Mouse (Mus musculus): ENCODE data around the gene 4930562C15Rik. TPM values are rescaled to one million over a fixed set of nuclear protein-coding genes. Genes with fewer than 3 reads are reported as not detected.

The 4930562C15Rik gene
- polyA plus RNA-seq, 1 experiment, result not detected

DNA sequence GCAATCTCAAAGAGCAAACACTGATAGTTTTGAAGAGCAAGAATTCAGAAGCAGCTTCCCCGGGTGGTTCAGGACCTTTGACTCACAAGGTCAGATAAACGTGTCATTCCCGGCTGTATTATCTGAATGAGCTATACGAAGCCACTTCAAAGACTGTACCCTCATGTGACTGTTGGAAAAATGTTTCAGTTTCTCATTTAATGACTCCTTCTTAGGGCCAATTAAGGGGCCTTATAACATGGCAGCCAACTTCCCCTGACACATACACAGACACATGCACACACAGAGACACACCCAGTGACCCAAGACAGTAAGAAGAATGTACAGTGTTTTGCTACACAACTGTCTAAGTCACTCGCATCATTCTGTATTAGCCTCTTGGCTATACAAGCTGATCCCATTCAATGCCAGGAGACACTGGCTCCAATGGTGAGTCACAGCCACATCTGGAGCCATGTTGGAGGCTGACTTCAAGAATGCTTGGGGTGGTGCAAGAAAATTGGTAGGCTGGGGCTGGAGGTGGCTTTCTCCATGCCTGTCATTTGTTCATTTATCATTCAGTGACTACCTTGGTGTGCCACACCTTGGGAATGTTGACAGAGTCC is 19.9 kb downstream of the 4930562C15Rik start:
- Histone ChIP-seq H3K4me1 (ENCODE audit: control insufficient read depth, insufficient read depth, insufficient read length) (no peaks in the 10 kb centered on the region), H3K27ac (ENCODE audit: insufficient read depth, low read length) (no peak overlapping the region), H3K36me3 (ENCODE audit: control insufficient read depth, insufficient read depth, low read length) (no peaks in the 10 kb centered on the region), H3K27me3 (ENCODE audit: control insufficient read depth, insufficient read depth, low read length) (no peaks in the 10 kb centered on the region), H3K4me3 (ENCODE audit: extremely low read depth, insufficient read depth, insufficient read length) (no peak overlapping the region)
- TF ChIP-seq POLR2A (IDR thresholded peaks at IDR 0.05; ENCODE audit: low read depth, low read length) (no peak), CTCF (IDR thresholded peaks at IDR 0.05; ENCODE audit: extremely low read depth, insufficient read depth, insufficient read length, insufficient replicate concordance) (no peak)
- no peak for DNase-seq (ENCODE audit: low read depth in 1 of 2, low spot score in 2 of 2)
- 83% methylated on average over 5 of the region's 5 CpGs for WGBS

DNA sequence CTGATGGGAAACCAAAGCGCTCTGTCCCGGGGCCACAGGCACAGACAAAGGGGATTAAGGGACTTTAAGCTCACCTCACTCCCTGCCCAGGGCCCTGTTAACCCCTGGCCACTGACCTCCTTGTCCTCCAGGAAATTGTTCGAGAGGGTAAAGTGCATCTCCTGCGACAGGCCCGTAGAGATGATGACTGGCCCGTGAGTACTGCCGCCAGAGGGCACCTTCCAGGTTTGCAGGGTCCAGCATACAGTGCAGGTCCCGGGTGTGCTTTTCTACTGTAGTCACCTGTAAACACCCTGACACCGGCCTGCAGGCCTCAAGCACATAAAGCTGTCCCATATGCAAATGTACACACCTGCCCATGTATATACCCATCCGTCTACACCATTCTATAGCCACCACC is 26.2 kb downstream of the 4930562C15Rik start:
- WGBS, result 56% methylated on average over 10 of the region's 10 CpGs
- no peak for DNase-seq (ENCODE audit: low read depth in 1 of 2, low spot score in 2 of 2)
- Histone ChIP-seq H3K4me3 (ENCODE audit: extremely low read depth, insufficient read depth, insufficient read length) (no peak overlapping the region), H3K4me1 (ENCODE audit: control insufficient read depth, insufficient read depth, insufficient read length) (no peaks in the 10 kb centered on the region), H3K27ac (ENCODE audit: insufficient read depth, low read length) (no peak overlapping the region), H3K36me3 (ENCODE audit: control insufficient read depth, insufficient read depth, low read length) (no peaks in the 10 kb centered on the region), H3K27me3 (ENCODE audit: control insufficient read depth, insufficient read depth, low read length) (no peaks in the 10 kb centered on the region)
- no peak for TF ChIP-seq POLR2A (IDR thresholded peaks at IDR 0.05; ENCODE audit: low read depth, low read length)
- TF ChIP-seq CTCF (IDR thresholded peaks at IDR 0.05; ENCODE audit: extremely low read depth, insufficient read depth, insufficient read length, insufficient replicate concordance), result peak; percentile 17; the same call in 1 of the 2 replicates

DNA sequence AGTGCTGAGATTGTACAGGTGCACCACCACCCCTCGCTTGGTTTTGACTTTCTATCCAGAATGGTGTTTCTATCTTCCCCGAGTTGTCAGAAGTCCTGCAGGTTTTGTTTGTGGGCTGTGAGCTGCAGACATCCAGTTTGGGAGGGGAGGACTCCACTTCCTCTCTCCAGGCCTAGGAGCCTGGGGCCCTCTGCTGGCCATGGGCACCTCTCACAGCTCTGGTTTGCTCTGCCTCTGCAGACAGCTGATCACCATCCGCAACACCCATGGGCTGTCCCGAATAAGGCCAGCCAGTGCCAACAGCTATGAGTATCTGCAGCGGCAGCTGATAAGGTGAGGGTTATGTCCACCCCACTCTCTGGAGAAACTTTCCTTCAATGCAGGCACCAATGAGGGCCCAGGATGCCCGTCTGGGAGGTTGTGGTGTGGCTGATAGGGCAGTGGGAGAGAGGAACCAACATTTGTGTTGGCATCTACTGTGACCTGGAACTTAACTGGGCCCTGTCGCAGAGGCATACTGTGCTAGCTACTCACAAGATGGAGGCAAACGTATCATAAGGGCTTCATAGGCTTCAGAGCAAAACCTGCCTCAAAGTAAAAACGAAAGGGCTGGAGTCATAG is 27.8 kb downstream of the 4930562C15Rik start:
- no peak for TF ChIP-seq POLR2A (IDR thresholded peaks at IDR 0.05; ENCODE audit: low read depth, low read length)
- TF ChIP-seq CTCF (IDR thresholded peaks at IDR 0.05; ENCODE audit: extremely low read depth, insufficient read depth, insufficient read length, insufficient replicate concordance), result peak; percentile 91
- WGBS, result 37% methylated on average over 9 of the region's 9 CpGs
- Histone ChIP-seq H3K36me3 (ENCODE audit: control insufficient read depth, insufficient read depth, low read length) (no peaks in the 10 kb centered on the region), H3K4me3 (ENCODE audit: extremely low read depth, insufficient read depth, insufficient read length) (no peak overlapping the region), H3K27me3 (ENCODE audit: control insufficient read depth, insufficient read depth, low read length) (no peaks in the 10 kb centered on the region), H3K4me1 (ENCODE audit: control insufficient read depth, insufficient read depth, insufficient read length) (no peaks in the 10 kb centered on the region), H3K27ac (ENCODE audit: insufficient read depth, low read length) (no peak overlapping the region)
- peak in 1 of 2 experiments; percentile 68 for DNase-seq (ENCODE audit: low read depth in 1 of 2, low spot score in 2 of 2)

DNA sequence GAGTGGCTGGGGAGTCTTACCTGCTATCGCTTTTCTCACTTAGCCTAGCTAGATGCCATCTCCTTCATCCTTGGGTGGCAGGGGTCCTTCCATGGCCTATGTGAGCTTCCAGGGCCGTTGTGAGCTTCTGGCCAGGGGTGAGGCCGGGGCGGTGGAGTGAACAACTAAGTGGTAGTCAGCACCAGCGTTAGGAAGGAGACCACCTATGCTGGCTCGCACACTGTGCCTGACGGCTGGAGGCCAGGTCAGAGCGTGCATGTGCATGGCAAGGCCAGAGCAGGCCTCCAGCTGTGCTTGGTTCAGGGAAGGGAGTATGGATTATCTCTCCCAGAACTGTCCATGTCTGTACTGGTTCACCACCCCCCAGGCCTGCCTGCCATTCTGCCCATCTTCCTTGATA is 28.5 kb downstream of the 4930562C15Rik start:
- Histone ChIP-seq H3K4me1 (ENCODE audit: control insufficient read depth, insufficient read depth, insufficient read length) (no peaks in the 10 kb centered on the region), H3K27me3 (ENCODE audit: control insufficient read depth, insufficient read depth, low read length) (no peaks in the 10 kb centered on the region), H3K27ac (ENCODE audit: insufficient read depth, low read length) (no peak overlapping the region), H3K4me3 (ENCODE audit: extremely low read depth, insufficient read depth, insufficient read length) (no peak overlapping the region), H3K36me3 (ENCODE audit: control insufficient read depth, insufficient read depth, low read length) (no peaks in the 10 kb centered on the region)
- 89% methylated on average over 8 of the region's 8 CpGs for whole genome bisulfite sequencing
- DNase-seq (ENCODE audit: low read depth in 1 of 2, low spot score in 2 of 2), result no peak
- no peak for TF ChIP-seq CTCF (IDR thresholded peaks at IDR 0.05; ENCODE audit: extremely low read depth, insufficient read depth, insufficient read length, insufficient replicate concordance)
- TF ChIP-seq POLR2A (IDR thresholded peaks at IDR 0.05; ENCODE audit: low read depth, low read length), result no peak

DNA sequence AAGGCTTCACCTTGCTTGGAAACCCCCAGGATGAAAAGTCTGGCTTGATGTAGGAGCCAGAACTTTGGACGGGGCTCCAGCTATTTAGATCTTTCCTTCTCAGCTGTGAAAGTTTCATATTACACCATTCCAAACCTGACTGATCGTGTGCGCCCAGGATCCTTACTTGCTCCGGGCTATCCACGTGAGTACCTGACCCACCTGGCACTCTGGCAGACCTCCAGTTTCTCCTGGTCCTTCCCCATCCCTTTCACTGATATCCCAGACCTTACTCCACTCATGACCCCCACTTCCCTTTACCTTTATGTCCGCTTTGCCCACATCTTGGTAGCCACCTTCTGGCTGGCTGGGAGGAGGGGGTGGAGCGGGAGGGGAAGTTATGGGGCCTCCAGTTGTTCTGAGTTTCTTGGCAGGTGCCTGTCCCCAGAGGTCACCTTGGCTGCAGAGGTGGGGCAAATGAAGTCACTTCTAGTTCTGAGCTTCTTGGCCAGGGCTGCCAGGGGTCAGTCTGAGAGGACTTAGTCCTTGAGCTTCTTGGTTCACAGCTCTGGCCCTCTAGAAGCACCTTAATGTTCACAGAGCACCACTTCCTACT is 31.0 kb downstream of the 4930562C15Rik start:
- 84% methylated on average over 7 of the region's 7 CpGs for WGBS
- Histone ChIP-seq H3K4me1 (ENCODE audit: control insufficient read depth, insufficient read depth, insufficient read length) (no peaks in the 10 kb centered on the region), H3K27ac (ENCODE audit: insufficient read depth, low read length) (no peak overlapping the region), H3K36me3 (ENCODE audit: control insufficient read depth, insufficient read depth, low read length) (peaks cover 8% of the 10 kb centered on the region), H3K4me3 (ENCODE audit: extremely low read depth, insufficient read depth, insufficient read length) (no peak overlapping the region), H3K27me3 (ENCODE audit: control insufficient read depth, insufficient read depth, low read length) (no peaks in the 10 kb centered on the region)
- no peak for DNase-seq (ENCODE audit: low read depth in 1 of 2, low spot score in 2 of 2)
- TF ChIP-seq CTCF (IDR thresholded peaks at IDR 0.05; ENCODE audit: extremely low read depth, insufficient read depth, insufficient read length, insufficient replicate concordance), result no peak
- no peak for TF ChIP-seq POLR2A (IDR thresholded peaks at IDR 0.05; ENCODE audit: low read depth, low read length)

DNA sequence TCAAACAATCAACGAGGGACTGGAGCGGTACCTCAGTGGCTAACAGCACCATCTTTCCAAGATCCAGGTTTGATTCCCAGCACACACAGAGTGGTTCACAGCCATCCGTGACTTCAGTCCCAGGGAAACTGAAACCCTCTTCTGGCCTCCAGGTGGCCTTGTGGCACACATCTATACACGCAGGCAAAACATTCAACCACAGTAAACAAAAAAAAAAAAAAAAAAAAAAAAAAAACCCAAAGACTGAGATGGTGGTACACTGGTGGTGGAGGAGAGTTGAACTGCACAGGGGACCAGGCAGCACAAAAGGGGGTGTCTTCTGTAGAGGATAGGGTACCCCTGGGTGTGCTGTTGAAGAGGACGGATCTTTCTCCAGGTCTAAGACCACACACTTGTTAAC is 35.3 kb downstream of the 4930562C15Rik start:
- TF ChIP-seq CTCF (IDR thresholded peaks at IDR 0.05; ENCODE audit: extremely low read depth, insufficient read depth, insufficient read length, insufficient replicate concordance) (no peak), POLR2A (IDR thresholded peaks at IDR 0.05; ENCODE audit: low read depth, low read length) (no peak)
- no peak overlapping the region for H3K27ac ChIP-seq (ENCODE audit: insufficient read depth, low read length)

DNA sequence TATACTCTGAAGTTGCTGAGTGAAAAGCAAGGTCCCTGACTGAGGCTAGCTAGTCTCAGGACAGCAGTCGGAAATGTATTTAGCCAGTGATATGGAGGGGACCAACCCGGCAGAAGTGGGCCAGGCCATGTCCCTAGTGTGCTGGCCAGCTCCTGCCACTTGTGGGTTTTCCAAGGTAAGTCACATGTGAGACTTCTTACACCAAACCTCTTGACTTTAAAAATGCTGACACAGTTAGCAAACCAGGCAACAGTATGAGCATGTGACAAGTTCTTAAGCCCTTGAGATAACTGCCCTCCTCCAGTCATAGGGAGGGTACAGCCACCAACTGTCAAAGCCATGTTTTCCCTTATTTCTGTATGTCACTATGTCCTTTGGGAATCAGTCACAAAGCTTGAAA is 36.7 kb downstream of the 4930562C15Rik start:
- 87% methylated on average over 2 of the region's 2 CpGs for WGBS
- TF ChIP-seq POLR2A (IDR thresholded peaks at IDR 0.05; ENCODE audit: low read depth, low read length) (no peak), CTCF (IDR thresholded peaks at IDR 0.05; ENCODE audit: extremely low read depth, insufficient read depth, insufficient read length, insufficient replicate concordance) (no peak)
- no peaks in the 10 kb centered on the region for H3K27me3 ChIP-seq (ENCODE audit: control insufficient read depth, insufficient read depth, low read length)
- H3K4me3 ChIP-seq (ENCODE audit: extremely low read depth, insufficient read depth, insufficient read length), result no peak overlapping the region
- no peak overlapping the region for H3K27ac ChIP-seq (ENCODE audit: insufficient read depth, low read length)
- H3K36me3 ChIP-seq (ENCODE audit: control insufficient read depth, insufficient read depth, low read length), result peaks cover 20% of the 10 kb centered on the region
- no peaks in the 10 kb centered on the region for H3K4me1 ChIP-seq (ENCODE audit: control insufficient read depth, insufficient read depth, insufficient read length)
- DNase-seq (ENCODE audit: low read depth in 1 of 2, low spot score in 2 of 2), result no peak

More for the DNA sequence above, 35.3 kb downstream of the 4930562C15Rik start:
- no peak overlapping the region for H3K4me3 ChIP-seq (ENCODE audit: extremely low read depth, insufficient read depth, insufficient read length)
- H3K4me1 ChIP-seq (ENCODE audit: control insufficient read depth, insufficient read depth, insufficient read length), result no peaks in the 10 kb centered on the region
- H3K27me3 ChIP-seq (ENCODE audit: control insufficient read depth, insufficient read depth, low read length), result no peaks in the 10 kb centered on the region
- WGBS, result 88% methylated on average over 5 of the region's 5 CpGs
- DNase-seq (ENCODE audit: low read depth in 1 of 2, low spot score in 2 of 2), result no peak
- peaks cover 12% of the 10 kb centered on the region for H3K36me3 ChIP-seq (ENCODE audit: control insufficient read depth, insufficient read depth, low read length)
